Mouse (Mus musculus): ENCODE data around the gene Slc30a1.

Slc30a1 gene

DNA sequence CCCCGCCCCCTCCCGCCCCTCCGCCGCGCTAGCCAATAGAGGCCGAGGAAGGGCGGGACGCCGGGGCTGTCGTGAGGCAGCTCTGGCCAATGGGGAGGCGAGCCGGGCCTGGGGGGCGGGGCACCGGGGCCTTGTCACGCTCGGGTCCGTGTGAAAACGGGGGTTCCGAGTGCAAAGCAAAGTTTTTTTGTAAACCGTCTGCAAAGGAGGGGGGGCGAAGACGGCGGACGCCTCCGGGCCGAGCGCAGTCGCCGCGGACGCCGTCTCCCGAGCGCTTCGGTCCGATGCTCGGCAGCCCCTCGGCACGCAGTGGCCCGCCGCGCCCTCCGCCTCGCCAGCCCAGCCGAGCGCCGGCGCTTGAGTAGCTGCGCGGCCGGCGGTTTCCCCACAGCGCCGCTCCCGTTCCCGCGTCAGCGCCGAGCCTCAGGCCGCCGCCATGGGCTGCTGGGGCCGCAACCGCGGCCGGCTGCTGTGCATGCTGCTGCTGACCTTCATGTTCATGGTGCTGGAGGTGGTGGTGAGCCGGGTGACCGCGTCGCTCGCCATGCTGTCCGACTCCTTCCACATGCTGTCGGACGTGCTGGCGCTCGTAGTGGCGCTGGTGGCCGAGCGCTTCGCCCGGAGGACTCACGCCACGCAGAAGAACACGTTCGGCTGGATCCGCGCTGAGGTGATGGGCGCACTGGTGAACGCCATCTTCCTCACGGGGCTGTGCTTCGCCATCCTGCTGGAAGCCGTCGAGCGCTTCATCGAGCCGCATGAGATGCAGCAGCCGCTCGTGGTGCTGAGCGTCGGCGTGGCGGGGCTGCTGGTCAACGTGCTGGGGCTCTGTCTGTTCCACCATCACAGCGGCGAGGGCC is at the start of gene Slc30a1:
Slc30a1 (plus strand) TSS at position 197 of the 860 bp plus-strand sequence.
- in situ Hi-C loops (cut with MboI, MseI) = no loop called here

DNA sequence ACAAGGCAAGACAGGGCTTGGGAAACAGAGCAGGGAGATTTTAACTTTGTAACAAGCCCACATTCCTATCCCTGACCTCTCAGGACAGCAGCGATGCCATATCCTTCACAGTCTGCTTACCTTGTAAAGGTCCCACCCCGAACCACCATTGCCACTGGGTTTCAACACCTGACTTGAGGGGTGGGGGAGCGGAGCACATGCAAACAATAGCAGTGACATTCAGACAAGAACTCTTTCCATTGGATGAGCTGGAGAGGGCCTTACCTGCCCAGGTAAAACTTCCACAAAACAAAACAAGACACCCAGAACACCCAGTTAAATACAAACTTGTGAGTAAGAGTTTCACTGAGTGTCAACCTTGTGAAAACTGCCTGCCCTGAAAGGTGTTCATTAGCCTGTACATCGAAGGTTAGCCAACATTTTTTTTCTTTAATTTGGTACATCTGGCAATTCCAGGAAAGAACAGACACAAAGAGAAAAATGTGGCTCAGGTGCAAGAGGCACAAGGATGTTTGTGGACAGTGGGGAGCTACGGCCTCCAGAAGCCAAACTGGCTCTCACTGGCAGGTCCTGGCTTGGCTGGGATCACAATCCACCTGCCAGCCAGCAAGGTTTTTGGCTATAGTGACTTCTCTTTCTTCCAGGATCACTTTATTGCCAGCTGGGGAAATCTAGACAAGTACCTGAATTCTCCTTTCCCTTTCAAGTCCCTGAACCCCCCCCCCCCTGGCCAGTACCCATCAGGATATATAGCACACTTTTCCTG is 49.5 kb upstream of the Slc30a1 start:
- in situ Hi-C loops (cut with MboI, MseI) = no loop called here

DNA sequence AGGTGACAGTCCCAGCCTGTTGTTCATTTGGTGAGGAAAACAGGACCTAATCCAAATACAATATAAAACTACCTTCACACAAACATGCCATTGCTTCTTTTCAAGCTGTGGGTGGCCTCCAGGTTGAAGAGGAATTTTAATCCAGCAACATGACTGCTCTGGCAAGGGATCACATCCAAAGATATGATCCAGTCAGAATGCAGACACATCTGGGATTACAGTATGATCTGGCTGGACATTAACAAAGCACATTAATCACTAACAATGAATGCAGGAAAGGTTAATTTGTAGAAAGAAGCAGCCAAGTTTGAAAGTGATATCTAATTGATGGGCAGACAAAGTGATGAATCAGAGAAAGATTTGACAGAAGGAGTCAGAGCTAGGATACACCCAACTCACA is 48.4 kb upstream of the Slc30a1 start:
- in situ Hi-C loops (cut with MboI, MseI) = no loop called here

DNA sequence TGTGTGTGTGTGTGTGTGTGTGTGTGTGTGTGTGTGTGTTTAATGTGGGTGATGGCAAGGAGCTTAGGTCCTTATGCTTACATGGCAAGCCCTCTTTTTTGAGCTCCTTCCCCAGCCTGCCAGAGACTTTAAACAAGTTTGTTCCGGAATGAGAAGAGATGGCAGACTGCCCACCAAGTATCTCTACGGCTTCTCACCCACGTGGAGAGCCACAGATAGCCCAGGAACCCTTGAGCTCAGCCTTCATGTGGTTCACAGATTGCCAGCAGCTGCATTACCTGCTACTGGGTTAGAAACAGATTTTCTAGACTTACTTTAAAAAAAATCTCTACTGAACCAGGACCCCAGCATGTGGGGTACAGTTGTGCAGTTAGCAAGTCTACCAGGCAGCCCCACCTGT is 46.7 kb upstream of the Slc30a1 start:
- in situ Hi-C loops (cut with MboI, MseI) = no loop called here

DNA sequence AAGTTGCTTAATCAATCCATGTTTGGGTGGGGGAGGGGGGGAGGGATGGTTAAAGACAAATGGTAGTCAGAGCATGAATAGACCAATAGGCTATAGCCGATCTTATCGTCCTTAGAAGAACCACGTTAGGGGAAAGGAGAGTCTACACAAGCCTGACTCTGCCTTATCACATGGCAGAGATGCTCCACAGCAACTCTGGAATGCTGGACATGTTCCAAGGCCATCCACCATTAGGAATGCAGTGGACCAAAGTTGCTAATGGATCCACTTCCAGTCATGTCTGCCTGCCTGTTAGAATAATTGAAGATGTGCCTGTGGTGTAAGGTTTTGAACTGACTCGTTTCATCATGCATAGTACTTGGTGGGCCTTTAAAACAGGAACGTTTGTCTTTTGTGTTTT is 45.3 kb upstream of the Slc30a1 start:
- in situ Hi-C loops (cut with MboI, MseI) = no loop called here

DNA sequence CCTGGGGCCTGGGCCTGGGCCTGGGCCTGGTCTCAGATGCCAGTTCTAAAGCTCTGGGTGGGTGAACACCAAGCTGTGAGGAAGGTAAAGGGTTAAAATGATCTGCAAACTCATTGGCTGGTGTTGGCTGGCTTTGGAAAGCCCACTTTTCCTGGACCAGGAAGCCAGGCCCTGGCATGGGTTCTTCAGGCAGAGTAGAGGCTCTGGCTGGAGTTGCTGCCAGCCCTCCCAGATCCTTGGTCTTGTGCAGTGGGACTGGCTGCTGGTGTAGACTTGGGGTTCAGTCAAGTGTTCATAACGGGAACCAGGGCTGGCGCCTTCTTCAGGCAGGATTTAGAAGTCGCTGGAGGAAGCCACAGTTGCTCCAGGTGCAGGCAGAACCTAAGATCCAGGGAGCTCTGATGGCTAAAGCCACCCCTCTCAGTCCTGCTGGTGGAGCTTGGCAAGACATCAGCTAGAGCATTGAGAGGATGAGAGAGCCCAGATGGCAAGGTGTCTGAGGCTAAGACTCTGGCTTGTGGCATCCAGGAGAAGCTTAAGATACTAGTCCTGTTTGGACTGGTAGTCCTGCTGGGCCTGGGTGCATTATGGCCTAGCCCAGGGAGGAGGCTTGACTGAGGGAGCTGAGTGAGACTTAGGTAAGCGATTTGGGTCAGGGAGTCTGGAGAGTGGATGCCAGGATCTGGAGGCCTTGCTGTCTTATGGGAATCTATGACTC is 42.6 kb upstream of the Slc30a1 start:
- in situ Hi-C loops (cut with MboI, MseI) = no loop called here

DNA sequence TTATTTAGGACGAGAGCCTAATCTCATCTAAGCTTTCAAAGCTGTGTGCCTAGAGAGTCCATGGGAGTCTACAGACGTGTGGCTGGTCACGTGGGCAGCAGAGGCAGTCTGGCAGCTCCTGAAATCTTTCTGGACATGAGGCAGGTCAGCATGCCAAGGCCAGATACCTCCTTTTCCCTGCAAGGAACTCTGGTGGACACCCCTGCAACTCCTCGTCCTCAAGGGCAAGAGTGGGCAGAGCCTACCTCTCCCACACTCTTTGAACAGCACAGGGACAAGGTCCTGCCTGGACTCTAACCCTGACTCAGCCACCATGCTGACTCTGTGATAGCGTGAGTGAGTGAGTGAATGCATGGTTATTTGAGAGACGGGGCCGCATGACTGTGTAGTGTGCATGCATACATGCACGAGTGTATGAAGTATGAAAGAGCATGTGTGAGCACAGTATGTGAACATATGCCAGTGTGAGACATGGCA is 42.0 kb upstream of the Slc30a1 start:
- in situ Hi-C loops (cut with MboI, MseI) = no loop called here

DNA sequence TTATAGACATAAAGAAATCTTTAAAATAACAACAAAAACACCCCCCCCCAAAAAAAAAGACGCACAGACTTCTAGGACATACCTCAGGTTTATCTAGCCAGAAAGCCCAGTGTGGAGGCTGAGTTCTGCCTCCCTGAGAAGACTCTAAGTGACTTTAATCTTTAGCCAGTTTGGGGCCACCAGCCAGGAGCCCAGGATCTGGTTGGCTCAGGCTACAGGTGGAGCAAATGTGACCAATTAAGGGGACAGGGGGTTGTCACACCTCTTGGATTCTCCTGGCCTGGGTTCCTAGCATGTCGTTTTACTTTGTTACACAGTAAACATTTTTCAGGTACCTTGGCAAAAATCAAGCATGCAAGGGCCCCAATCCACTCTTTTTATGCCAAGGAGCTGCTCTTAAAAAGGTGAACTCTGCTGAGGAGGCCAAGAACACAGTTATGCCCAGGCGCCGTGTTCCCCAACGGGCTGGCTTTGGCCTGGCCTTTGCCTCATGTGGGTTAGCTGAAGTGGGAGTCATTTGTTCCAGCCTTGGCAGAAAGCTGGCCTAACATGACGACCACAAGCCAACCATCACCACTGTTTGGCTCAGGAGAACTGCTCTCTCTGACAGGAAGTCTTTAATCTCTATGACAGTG is 34.4 kb upstream of the Slc30a1 start:
- in situ Hi-C loops (cut with MboI, MseI) = no loop called here

DNA sequence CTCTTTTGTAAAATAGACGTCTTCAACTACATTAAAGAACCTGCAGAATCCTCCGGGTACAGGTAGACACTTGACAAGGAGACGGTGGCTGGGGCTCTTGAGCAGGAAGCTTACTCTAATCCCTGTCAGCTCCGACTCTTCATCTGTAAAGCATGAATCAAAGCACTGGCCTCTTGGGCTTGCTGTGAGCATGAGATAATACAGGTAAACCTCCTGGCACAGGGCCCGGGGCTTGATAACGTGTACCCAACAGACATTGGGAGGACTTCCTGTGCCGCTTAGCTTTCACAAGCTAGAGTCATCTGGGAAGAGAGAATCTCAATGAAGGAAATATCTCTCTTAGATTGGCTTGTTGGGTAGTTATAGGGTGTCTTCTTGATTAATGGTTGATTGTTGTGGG is 31.6 kb upstream of the Slc30a1 start:
- in situ Hi-C loops (cut with MboI, MseI) = no loop called here

DNA sequence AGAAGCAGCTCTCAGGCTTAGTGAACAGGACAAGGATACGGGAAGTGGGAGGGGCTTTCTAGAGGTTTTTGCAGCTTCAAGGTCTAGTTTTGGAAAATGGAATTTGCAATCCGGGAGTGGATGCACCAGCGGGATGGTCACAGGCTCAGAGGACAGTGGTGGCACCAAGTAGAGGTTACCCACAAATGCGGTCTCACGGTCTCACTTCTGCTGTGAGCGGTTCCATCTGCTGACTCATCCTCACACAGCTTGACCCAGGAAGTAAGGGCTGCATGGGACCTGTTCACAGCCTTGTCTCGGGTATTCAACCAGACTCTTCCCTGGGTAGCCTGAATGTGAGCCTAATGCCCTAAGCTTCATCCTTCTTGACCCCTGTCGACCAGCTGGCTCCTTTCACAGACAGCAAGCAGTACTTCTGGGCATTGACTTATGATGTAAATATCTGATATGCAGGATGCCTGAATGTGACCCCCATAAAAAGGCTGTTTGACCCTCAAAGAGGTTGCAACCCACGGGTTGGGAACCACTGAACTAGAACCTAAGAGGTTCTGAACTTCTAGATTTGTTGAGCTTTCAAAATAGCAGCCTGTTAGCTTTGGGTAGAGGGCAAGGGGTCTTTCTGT is 30.8 kb upstream of the Slc30a1 start:
- in situ Hi-C loops (cut with MboI, MseI) = no loop called here

DNA sequence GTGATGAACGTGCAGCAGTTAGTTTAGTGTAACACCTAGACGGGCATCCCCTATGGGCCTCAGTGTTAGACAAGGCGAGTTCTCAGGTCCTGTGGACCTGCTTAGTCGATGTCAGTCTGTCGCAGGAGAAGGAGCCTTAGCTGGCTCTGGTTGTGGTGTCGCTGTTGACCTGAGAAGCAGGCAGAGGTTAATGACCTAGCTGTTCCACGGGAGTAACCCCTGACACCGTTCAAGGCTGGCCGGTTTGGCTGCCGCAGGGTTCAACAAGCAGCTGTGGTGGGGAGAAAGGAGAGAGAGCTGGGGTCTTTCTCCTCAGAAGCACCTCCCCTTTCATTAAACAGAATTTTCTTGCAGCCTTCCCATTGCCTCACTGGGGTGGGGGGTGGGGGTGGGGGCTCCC is 28.9 kb upstream of the Slc30a1 start:
- in situ Hi-C loops (cut with MboI, MseI) = no loop called here

DNA sequence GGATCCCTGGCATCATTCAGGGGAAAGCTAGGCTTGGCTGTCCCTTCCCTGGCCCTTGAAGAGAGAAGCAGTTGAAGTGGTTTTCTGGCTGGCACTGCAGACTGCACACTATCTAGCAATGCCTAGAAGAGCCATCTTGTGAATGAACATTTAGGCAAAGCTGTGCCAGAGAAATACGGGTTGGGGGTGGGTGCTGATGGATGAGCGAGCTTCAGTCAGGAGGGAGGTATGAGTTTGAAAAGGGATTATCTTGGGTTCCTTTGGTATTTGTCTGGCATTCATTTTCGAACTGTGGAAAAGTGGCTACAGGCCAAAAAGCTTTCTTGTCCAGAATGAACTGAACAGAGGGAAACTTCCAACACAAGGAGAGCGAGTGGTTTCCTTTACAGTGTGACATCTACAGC is 28.0 kb upstream of the Slc30a1 start:
- in situ Hi-C loops (cut with MboI, MseI) = no loop called here

DNA sequence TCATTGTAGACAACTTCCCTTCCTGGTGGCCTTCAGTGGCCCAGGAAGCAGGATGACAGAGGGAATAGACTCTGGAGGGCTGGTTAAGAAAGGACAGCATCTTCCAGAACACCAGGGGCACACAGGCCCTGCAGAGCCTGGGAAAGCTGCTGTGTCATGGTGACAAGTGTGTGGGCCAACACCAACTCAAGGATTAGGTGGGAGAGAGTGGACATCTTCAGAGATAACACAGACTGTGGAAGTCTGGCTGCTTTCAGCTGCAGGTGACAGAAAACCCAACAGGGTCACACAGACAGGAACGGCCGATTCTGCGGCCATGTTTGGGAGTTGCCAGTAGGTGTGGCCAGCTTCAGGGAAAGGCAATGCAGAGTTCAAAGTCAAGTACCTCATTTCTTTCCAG is 26.3 kb upstream of the Slc30a1 start:
- in situ Hi-C loops (cut with MboI, MseI) = no loop called here

DNA sequence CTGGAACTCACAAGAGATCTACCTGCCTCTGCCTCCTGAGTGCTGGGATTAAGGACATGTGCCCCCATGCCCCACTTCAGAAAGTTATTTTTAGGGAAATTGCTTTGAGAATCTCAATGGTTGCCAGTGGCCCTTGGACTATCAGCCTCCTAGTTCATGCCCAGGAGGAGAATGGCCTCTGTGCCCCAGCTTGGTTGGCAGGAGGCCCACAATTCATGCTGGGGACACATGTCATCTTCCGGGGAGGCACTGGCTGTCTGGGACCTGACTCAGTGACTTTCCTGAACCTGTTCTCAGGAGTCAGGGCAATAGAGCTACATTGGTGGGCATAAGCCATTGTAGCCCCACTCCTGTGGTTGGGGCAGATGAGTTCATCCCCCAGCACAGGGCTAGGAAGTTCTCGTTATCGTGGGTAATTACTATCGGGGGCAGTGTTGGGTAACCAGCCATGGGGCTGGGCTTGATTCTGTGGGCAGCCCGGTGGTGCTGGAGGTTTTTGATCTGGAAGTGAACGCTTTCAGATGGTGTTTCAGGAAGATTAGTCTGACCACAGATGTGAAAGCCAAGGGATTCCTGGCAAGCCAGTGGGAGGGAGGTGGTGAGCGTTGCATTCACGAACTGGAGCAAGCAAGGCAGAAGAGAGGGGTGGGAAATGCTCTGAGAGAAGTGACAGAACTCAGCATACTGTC is 25.5 kb upstream of the Slc30a1 start:
- in situ Hi-C loops (cut with MboI, MseI) = no loop called here

DNA sequence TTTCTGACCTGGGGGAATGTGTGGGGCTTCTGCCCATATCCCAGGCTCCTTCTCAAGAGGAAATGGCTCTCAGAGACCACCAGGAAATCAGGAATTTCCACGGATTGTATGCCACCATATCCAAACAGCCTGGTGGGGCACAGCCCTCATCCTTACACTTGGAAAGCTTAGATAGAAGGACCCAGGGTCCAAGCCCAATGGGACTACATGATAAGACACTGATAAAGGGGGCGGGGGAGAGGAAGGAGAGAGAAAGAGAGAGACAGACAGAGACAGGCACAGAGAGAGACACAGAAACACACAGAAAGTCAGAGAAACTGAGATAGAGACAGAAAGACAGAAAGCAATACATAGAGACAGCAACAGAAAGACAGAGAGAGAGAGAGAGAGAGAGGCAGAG is 24.9 kb upstream of the Slc30a1 start:
- in situ Hi-C loops (cut with MboI, MseI) = no loop called here

DNA sequence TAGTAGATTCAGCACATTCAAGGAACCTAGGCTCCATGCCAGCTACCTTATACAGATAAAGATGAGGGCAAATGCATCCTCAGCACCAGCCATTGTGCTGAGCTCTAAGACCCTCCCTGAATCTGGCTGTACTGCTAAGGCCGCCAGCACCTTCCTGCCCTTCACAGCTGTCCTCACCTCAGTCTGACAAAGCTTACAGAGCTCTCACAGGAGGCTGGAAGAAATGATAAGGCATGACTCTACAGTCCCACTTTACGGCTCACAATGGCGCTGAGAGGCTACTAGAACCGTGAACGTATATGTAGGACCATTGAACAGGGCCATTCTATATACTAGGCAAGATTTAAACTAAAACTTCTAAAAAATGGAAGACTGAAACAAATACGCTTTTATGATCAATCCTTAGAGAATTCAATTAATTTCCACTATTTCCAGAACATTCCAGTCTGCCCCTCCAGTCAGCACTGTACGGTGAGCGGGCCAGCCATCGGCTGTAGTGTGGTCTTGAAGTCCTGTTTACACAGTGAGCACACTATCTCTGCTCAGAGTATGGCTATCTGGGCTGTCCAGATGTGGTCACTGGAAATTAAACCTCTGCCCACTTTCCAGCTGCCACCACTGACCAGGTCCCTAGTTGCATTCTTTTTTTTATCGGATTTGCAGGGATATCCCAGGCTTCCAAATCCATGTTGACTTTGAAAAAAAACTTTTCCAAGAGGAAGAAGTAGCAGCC is 23.9 kb upstream of the Slc30a1 start:
- in situ Hi-C loops (cut with MboI, MseI) = no loop called here

DNA sequence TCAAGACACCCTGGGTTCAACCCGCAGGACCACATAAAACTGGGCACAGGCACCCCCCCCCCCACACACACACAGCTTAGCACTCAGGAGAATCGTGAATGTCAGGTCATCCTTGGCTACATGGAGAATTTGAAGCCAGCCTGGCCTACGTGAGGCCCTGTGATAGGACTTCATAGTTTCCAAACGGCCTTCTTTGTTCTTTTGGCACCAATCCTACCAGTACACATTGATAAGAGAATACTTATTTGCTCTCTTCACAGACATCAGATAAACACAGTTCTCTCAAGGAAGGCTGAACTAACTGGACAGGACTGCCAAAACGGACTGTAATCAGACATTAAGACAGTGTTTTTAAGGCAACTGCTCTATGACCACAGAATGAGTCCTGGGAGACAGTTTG is 22.9 kb upstream of the Slc30a1 start:
- in situ Hi-C loops (cut with MboI, MseI) = no loop called here

DNA sequence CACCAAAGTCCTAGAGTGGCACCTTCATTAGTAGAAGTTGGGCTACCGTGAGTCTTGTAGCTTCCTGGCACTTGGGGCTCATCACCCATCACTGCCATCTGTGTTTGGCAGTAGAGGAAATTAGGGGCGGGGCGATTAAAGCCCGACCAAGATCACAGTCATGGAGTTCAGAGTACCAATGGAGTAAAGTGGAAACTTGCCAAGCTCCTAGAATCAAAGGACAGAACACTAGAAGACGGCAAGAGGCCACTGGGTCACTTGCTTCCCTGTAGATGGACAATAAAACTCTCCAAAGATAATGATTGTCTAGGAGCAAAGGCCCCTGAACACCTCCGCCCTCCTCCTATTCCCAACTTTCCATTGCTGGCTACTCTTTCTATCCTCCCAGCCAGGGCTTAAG is 14.7 kb upstream of the Slc30a1 start:
- in situ Hi-C loops (cut with MboI, MseI) = loop anchor here in 1 of 2 experiments (5.0 kb wide), 1 partner anchor 60 kb away; no protein-coding TSS in a partner anchor

DNA sequence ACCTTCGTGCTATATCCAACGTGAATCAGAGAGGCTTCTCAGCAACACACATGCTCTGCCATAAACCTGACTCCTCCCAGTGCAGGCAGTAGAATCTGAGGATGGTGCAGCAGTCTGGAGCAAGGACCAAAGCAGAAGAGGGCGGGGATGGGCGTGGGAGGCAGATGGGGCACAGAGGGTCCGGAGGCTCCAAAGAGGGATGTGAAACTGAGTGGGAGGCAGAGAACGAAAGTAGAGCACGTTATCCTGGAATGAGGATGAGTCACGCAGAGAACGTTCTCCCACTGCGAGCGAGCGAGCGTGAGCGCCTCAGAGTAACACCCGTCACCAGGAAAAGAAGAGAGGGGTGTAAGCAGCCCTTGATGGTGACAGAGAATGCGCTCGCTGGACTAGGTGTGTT is 12.2 kb upstream of the Slc30a1 start:
- in situ Hi-C loops (cut with MboI, MseI) = loop anchor here in 1 of 2 experiments (5.0 kb wide), 1 partner anchor 62 kb away; no protein-coding TSS in a partner anchor

DNA sequence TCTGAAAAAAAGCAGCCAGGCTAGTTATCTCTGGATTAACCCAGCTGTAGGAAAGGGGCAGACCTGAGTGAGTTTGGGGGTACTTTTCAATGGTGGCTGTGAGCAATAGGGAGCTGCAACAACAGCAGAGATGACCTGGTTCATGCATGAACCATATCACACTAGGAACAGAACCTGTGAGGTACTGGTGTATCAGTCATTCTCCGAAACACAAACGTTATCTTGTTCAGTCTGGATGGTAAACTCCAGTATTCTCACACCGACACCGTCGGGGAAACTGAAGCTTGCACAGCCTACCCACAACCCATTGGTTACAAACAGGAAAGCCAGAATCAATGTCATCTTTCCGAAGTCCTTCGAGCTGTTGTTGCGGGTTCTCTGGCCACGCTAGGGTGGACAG is 11.7 kb upstream of the Slc30a1 start:
- in situ Hi-C loops (cut with MboI, MseI) = loop anchor here in 1 of 2 experiments (5.0 kb wide), 1 partner anchor 63 kb away; no protein-coding TSS in a partner anchor
